Mouse (Mus musculus): Measurements from ENCODE around the gene Rtn4.

DNA sequence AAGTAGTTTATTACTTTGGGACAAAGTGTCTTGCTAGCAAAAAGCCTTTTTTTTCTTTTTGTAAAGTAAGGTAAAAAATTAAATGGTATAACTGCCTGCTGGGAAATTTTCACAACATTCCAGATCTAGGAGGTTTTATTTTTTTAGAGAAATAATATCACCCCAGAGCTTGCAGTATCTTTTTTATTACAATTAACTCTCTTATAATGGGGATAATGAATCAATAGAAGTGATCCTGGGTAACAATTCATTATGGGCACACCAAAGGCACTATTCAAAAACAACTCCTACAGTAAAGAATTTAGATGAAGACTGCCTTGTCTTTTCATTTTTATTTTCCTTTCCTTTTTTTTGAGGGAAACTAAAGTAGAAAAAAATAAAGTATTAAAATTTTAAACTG is 2.0 kb downstream of the Rtn4 start:
- TF ChIP-seq EP300 (IDR thresholded peaks at IDR 0.05; ENCODE audit: low read depth) (no peak), CTCF (IDR thresholded peaks at IDR 0.05; ENCODE audit: low read depth) (no peak)
